In the genomic region with DNA sequence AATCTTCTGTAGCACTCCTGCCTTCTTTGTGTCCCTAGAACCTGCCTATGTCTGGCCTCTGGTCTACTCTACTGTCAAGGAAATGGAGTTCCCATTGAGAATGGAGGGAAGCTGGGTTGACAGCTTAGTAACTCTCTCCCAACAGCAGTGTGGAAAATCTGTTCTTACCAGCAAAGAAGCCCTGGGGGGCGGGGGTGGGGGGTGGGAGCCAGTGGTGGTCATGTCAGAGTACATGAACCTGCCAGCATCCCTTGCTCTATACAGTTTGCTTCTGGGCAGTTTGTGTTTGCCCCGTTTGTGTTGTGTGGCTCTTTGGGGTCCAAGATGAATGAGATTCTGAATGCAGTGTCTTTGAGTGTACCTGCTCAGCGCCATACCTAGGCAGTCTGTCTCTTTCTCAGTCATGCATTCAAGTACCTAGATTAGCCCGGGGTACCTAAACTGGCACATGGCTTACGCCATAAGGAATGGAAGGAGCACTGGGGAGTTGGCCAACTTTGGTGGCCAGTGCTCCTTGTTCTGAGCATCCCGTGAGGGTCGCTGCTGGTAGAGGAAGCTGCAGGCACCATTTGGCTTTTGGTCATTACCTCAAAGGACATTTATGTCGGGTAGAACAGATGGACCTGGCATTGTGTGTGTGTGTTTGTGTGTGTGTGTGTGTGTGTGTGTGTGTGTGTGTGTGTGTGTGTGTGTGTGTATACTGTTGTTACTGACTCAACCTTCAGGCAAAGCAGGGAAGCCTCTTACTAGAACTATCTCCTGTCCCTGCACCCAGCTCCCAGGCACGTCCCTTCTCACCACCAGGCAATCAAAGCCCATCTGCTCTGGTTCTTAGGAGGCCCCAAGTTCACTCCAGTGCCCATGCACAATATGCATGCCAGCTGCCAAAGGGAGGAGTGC, we compare ENCODE assay signal across 29 mouse cellular contexts.
DNase-seq lines count a peak whose midpoint lies in the region; ATAC-seq and TF ChIP-seq lines count a peak whose summit lies in the region.
"Had no signal": no experiment of that assay in that cellular context is flagged by ENCODE, and none has a peak within 500 bp of the region (broad histone marks: within the 10 kb centered on the region; RNA-seq: fewer than 3 reads in every experiment).

No protein-coding gene starts in this region.

- no peak overlapping the region for H3K27ac ChIP-seq in intestine, embryonic 14.5 days (ENCODE audit: low read depth)
- H3K27ac ChIP-seq in intestine, postnatal 0 days (ENCODE audit: low read depth, low read length), result no peak overlapping the region
- H3K27ac ChIP-seq: embryonic facial prominence, embryonic 10.5 days; embryonic facial prominence, embryonic 15.5 days; forebrain, embryonic 13.5 days; heart, embryonic 10.5 days; heart, embryonic 15.5 days; hindbrain, embryonic 13.5 days; intestine, embryonic 15.5 days; kidney, postnatal 0 days; limb, embryonic 10.5 days; limb, embryonic 15.5 days; liver, embryonic 13.5 days; midbrain, embryonic 13.5 days; neural tube, embryonic 13.5 days had no signal

- no peak overlapping the region for H3K4me2 ChIP-seq in intestine, embryonic 14.5 days (ENCODE audit: low read length)
- no peak overlapping the region for H3K4me2 ChIP-seq in intestine, postnatal 0 days (replicated peaks; ENCODE audit: low read depth)
- H3K4me2 ChIP-seq: embryonic facial prominence, embryonic 15.5 days; forebrain, embryonic 13.5 days; heart, embryonic 15.5 days; hindbrain, embryonic 13.5 days; intestine, embryonic 15.5 days; limb, embryonic 15.5 days; liver, embryonic 13.5 days; midbrain, embryonic 13.5 days; neural tube, embryonic 13.5 days had no signal

- no peak for TF ChIP-seq CTCF in intestine, postnatal 0 days (IDR thresholded peaks at IDR 0.05; ENCODE audit: low read depth)

- peak; percentile 25 for DNase-seq in cerebellum, adult 11 months
- DNase-seq in cerebellum, postnatal 4 days (ENCODE audit: low spot score in 2 of 2), result no peak
- DNase-seq in intestine, embryonic 14.5 days (ENCODE audit: low spot score), result peak; percentile 38
- peak; percentile 77 to 82 for DNase-seq in cerebellum, postnatal 10 days
- no peak for DNase-seq in frontal cortex, postnatal 36 days (ENCODE audit: low spot score in 2 of 2)
- DNase-seq: adrenal gland, postnatal 10 days; gastrocnemius, postnatal 14 days; kidney, adult 8-10 months; kidney, postnatal 4 days; liver, embryonic 13.5 days; lung, adult 18-20 months; lung, postnatal 4 days; thymus, postnatal 14 days had no signal

- no peak overlapping the region for H3K4me3 ChIP-seq in intestine, embryonic 14.5 days (ENCODE audit: low read depth, low read length)
- H3K4me3 ChIP-seq in intestine, postnatal 0 days (ENCODE audit: low read depth, low read length), result no peak overlapping the region
- H3K4me3 ChIP-seq: embryonic facial prominence, embryonic 10.5 days; embryonic facial prominence, embryonic 15.5 days; forebrain, embryonic 13.5 days; heart, embryonic 10.5 days; heart, embryonic 15.5 days; hindbrain, embryonic 13.5 days; intestine, embryonic 15.5 days; limb, embryonic 10.5 days; limb, embryonic 15.5 days; liver, embryonic 13.5 days; megakaryocyte, embryonic 14.5 days; midbrain, embryonic 13.5 days; neural tube, embryonic 13.5 days had no signal

- no peaks in the 10 kb centered on the region for H3K36me3 ChIP-seq in intestine, embryonic 14.5 days (ENCODE audit: control insufficient read depth, insufficient read depth, low read length)
- no peaks in the 10 kb centered on the region for H3K36me3 ChIP-seq in intestine, postnatal 0 days (ENCODE audit: control insufficient read depth, insufficient read depth)
- H3K36me3 ChIP-seq: embryonic facial prominence, embryonic 10.5 days; embryonic facial prominence, embryonic 15.5 days; heart, embryonic 10.5 days; heart, embryonic 15.5 days; hindbrain, embryonic 13.5 days; intestine, embryonic 15.5 days; limb, embryonic 10.5 days; limb, embryonic 15.5 days; liver, embryonic 13.5 days; midbrain, embryonic 13.5 days; neural tube, embryonic 13.5 days had no signal

- ATAC-seq in intestine, embryonic 14.5 days (replicated peaks; ENCODE audit: low FRiP score, low TSS enrichment, low read depth), result no peak
- ATAC-seq in intestine, postnatal 0 days, result no peak
- no peak for ATAC-seq in megakaryocyte-erythroid progenitor cell, adult 5-6 weeks (replicated peaks; ENCODE audit: low FRiP score, low TSS enrichment, poor library complexity, severe bottlenecking)
- ATAC-seq: forebrain, embryonic 13.5 days; intestine, embryonic 15.5 days; lung, postnatal 0 days; midbrain, embryonic 13.5 days had no signal

- 80% methylated on average over 9 of the region's 9 CpGs for WGBS in intestine, embryonic 14.5 days
- 85% methylated on average over 9 of the region's 9 CpGs for WGBS in intestine, postnatal 0 days

- no peaks in the 10 kb centered on the region for H3K9me3 ChIP-seq in intestine, embryonic 14.5 days (ENCODE audit: control insufficient read depth, low read length)
- H3K9me3 ChIP-seq in intestine, postnatal 0 days (ENCODE audit: control insufficient read depth), result no peaks in the 10 kb centered on the region
- H3K9me3 ChIP-seq: embryonic facial prominence, embryonic 10.5 days; embryonic facial prominence, embryonic 15.5 days; forebrain, embryonic 13.5 days; heart, embryonic 10.5 days; heart, embryonic 15.5 days; hindbrain, embryonic 13.5 days; intestine, embryonic 15.5 days; limb, embryonic 10.5 days; limb, embryonic 15.5 days; liver, embryonic 13.5 days; midbrain, embryonic 13.5 days; neural tube, embryonic 13.5 days had no signal

- no peaks in the 10 kb centered on the region for H3K27me3 ChIP-seq in intestine, embryonic 14.5 days (replicated peaks; ENCODE audit: control insufficient read depth, insufficient read depth, low read length)
- H3K27me3 ChIP-seq in intestine, postnatal 0 days (replicated peaks; ENCODE audit: control insufficient read depth, insufficient read depth, low read length), result no peaks in the 10 kb centered on the region
- H3K27me3 ChIP-seq: embryonic facial prominence, embryonic 15.5 days; forebrain, embryonic 13.5 days; heart, embryonic 15.5 days; intestine, embryonic 15.5 days; limb, embryonic 15.5 days; liver, embryonic 13.5 days; midbrain, embryonic 13.5 days; neural tube, embryonic 13.5 days had no signal

- no peaks in the 10 kb centered on the region for H3K4me1 ChIP-seq in intestine, embryonic 14.5 days (replicated peaks; ENCODE audit: control insufficient read depth, insufficient read depth, low read length)
- H3K4me1 ChIP-seq in intestine, postnatal 0 days (replicated peaks; ENCODE audit: control insufficient read depth, insufficient read depth, low read length), result no peaks in the 10 kb centered on the region
- H3K4me1 ChIP-seq: embryonic facial prominence, embryonic 10.5 days; embryonic facial prominence, embryonic 15.5 days; heart, embryonic 10.5 days; heart, embryonic 15.5 days; intestine, embryonic 15.5 days; limb, embryonic 10.5 days; limb, embryonic 15.5 days had no signal

- no peak overlapping the region for H3K9ac ChIP-seq in intestine, embryonic 14.5 days (ENCODE audit: low read length)
- H3K9ac ChIP-seq in intestine, postnatal 0 days (ENCODE audit: low read depth, low read length), result no peak overlapping the region
- H3K9ac ChIP-seq: embryonic facial prominence, embryonic 15.5 days; forebrain, embryonic 13.5 days; heart, embryonic 15.5 days; hindbrain, embryonic 13.5 days; intestine, embryonic 15.5 days; limb, embryonic 15.5 days; liver, embryonic 13.5 days; midbrain, embryonic 13.5 days; neural tube, embryonic 13.5 days had no signal

Comparison
In these comparisons a context has a peak if more than half of its experiments do, and no peak if none do; other contexts are left out.
1. DNase-seq: peak in cerebellum, adult 11 months (single experiment), intestine, embryonic 14.5 days (single experiment) and cerebellum, postnatal 10 days (2 of 2); none in cerebellum, postnatal 4 days (0 of 2) and frontal cortex, postnatal 36 days (0 of 2).